Mouse (Mus musculus) MEL (cell line): ENCODE measurements around the gene Tsga10. TPM values are rescaled to one million over a fixed set of nuclear protein-coding genes. Genes with fewer than 3 reads are reported as not detected.

Source experiments
- DNase-seq: peaks from one replicate; pipeline ENCODE4 v3.0.0; 2011; ENCODE audit warnings: low read depth, low spot score
- H3K27ac ChIP-seq: 2 replicates; pipeline ENCODE4 v1.5.1; 2012; ENCODE audit warnings: low read depth, mild to moderate bottlenecking, control low read depth, low read length, moderate library complexity; ENCODE audit not compliant: control insufficient read depth
- H3K27me3 ChIP-seq, 2 experiments: fragments of 150-350 bp in 1 of 2; sonication (generic) in 1 of 2; 2 replicates each; pipeline ENCODE4 v1.6.1; 2012; ENCODE audit warnings: low read length in 2 of 2, mild to moderate bottlenecking in 2 of 2, improper control_type of control experiment in 1 of 2, moderate library complexity in 1 of 2; ENCODE audit not compliant: insufficient read depth in 2 of 2, control insufficient read depth in 1 of 2
- H3K36me3 ChIP-seq, 2 experiments: 2 replicates each; pipeline ENCODE4 v1.6.1; 2012 to 2014; ENCODE audit warnings: low read length in 2 of 2, improper control_type of control experiment in 1 of 2, inconsistent platforms in 1 of 2, mild to moderate bottlenecking in 1 of 2; ENCODE audit not compliant: insufficient read depth in 2 of 2, control insufficient read depth in 1 of 2
- H3K4me1 ChIP-seq, 2 experiments: fragments of 150-350 bp in 1 of 2; sonication (generic) in 1 of 2; 2 replicates each; pipeline ENCODE4 v1.6.1; 2012; ENCODE audit warnings: low read length in 2 of 2, improper control_type of control experiment in 1 of 2, mild to moderate bottlenecking in 1 of 2; ENCODE audit not compliant: insufficient read depth in 2 of 2, control insufficient read depth in 1 of 2
- H3K4me3 ChIP-seq, 2 experiments: fragments of 150-350 bp in 1 of 2; sonication (generic) in 1 of 2; 2 replicates each; pipeline ENCODE4 v1.5.1; 2012; ENCODE audit warnings: low read depth in 2 of 2, low read length in 2 of 2, mild to moderate bottlenecking in 2 of 2, moderate library complexity in 2 of 2, control low read depth in 1 of 2, improper control_type of control experiment in 1 of 2; ENCODE audit not compliant: control insufficient read depth in 1 of 2, insufficient read depth in 1 of 2
- H3K79me2 ChIP-seq: 2 replicates; pipeline ENCODE4 v1.6.1; 2012; ENCODE audit warnings: mild to moderate bottlenecking, low read length, moderate library complexity; ENCODE audit not compliant: control insufficient read depth, poor library complexity, insufficient read depth
- H3K9ac ChIP-seq: 2 replicates; pipeline ENCODE4 v1.6.1; 2012; ENCODE audit warnings: low read depth, mild to moderate bottlenecking, control low read depth, low read length, moderate library complexity; ENCODE audit not compliant: control insufficient read depth, poor library complexity, severe bottlenecking
- H3K9me3 ChIP-seq: fragments of 150-350 bp; sonication (generic); replicated peaks from 2 replicates; pipeline ENCODE4 v1.6.1; 2012; ENCODE audit warnings: mild to moderate bottlenecking, low read length, improper control_type of control experiment, moderate library complexity; ENCODE audit not compliant: insufficient read depth
- BHLHE40 ChIP-seq: IDR thresholded peaks from 2 replicates; pipeline ENCODE4 v1.6.1; 2012; ENCODE audit warnings: low read depth, mild to moderate bottlenecking, inconsistent platforms, low read length, improper control_type of control experiment, borderline replicate concordance
- CTCF ChIP-seq, 3 experiments: IDR thresholded peaks in 2 of 3; conservative IDR thresholded peaks in 1 of 3; 2 replicates each; pipeline ENCODE4 v1.5.1; 2011 to 2012; ENCODE audit warnings: low read length in 3 of 3, low read depth in 2 of 3, mild to moderate bottlenecking in 2 of 3, improper control_type of control experiment in 1 of 3, inconsistent platforms in 1 of 3, mixed read lengths in 1 of 3, moderate library complexity in 1 of 3; ENCODE audit not compliant: control insufficient read depth in 1 of 3, insufficient read depth in 1 of 3, poor library complexity in 1 of 3, severe bottlenecking in 1 of 3
- E2F4 ChIP-seq: IDR thresholded peaks from 2 replicates; pipeline ENCODE4 v1.6.1; 2011; ENCODE audit warnings: low read depth, low read length, improper control_type of control experiment, borderline replicate concordance
- ELF1 ChIP-seq: IDR thresholded peaks from 2 replicates; pipeline ENCODE4 v1.6.1; 2014; ENCODE audit warnings: low read depth, mild to moderate bottlenecking, inconsistent platforms, low read length, improper control_type of control experiment, moderate library complexity
- ETS1 ChIP-seq: IDR thresholded peaks from 2 replicates; pipeline ENCODE4 v1.6.1; 2012; ENCODE audit warnings: low read depth, mild to moderate bottlenecking, inconsistent platforms, low read length, improper control_type of control experiment, moderate library complexity
- GATA1 ChIP-seq: IDR thresholded peaks from 2 replicates; pipeline ENCODE4 v1.6.1; 2011; ENCODE audit warnings: low read depth, low read length, improper control_type of control experiment
- MAFK ChIP-seq: IDR thresholded peaks from 2 replicates; pipeline ENCODE4 v1.6.1; 2011; ENCODE audit warnings: low read depth, mild to moderate bottlenecking, low read length, improper control_type of control experiment, borderline replicate concordance
- MAZ ChIP-seq: IDR thresholded peaks from 2 replicates; pipeline ENCODE4 v1.6.1; 2012; ENCODE audit warnings: low read depth, mild to moderate bottlenecking, inconsistent platforms, low read length, improper control_type of control experiment
- MXI1 ChIP-seq: IDR thresholded peaks from 2 replicates; pipeline ENCODE4 v1.6.1; 2011; ENCODE audit warnings: mild to moderate bottlenecking, low read depth, low read length, improper control_type of control experiment
- MYB ChIP-seq: IDR thresholded peaks from 2 replicates; pipeline ENCODE4 v1.6.1; 2011; ENCODE audit warnings: mild to moderate bottlenecking, low read depth, low read length, improper control_type of control experiment
- MYC ChIP-seq: IDR thresholded peaks from 2 replicates; pipeline ENCODE4 v1.6.1; 2011; ENCODE audit warnings: low read depth, mild to moderate bottlenecking, low read length, improper control_type of control experiment, moderate library complexity
- NELFE ChIP-seq: IDR thresholded peaks from 2 replicates; pipeline ENCODE4 v1.6.1; 2011; ENCODE audit warnings: low read depth, low read length, improper control_type of control experiment
- POLR2AphosphoS2 ChIP-seq: IDR thresholded peaks from 2 replicates; pipeline ENCODE4 v1.6.1; 2011; ENCODE audit warnings: low read length, improper control_type of control experiment
- POLR2AphosphoS5 ChIP-seq: IDR thresholded peaks from 2 replicates; pipeline ENCODE4 v1.6.1; 2012; ENCODE audit warnings: low read depth, borderline replicate concordance, mild to moderate bottlenecking, inconsistent platforms, low read length, moderate library complexity, mixed read lengths
- RAD21 ChIP-seq: IDR thresholded peaks from 2 replicates; pipeline ENCODE4 v1.6.1; 2011; ENCODE audit warnings: mild to moderate bottlenecking, low read depth, low read length, improper control_type of control experiment
- SIN3A ChIP-seq: IDR thresholded peaks from 2 replicates; pipeline ENCODE4 v1.6.1; 2012; ENCODE audit warnings: low read length, improper control_type of control experiment, inconsistent platforms
- SMC3 ChIP-seq: IDR thresholded peaks from 2 replicates; pipeline ENCODE4 v1.6.1; 2011; ENCODE audit warnings: low read depth, low read length, improper control_type of control experiment
- TCF12 ChIP-seq: IDR thresholded peaks from 2 replicates; pipeline ENCODE4 v1.6.1; 2014; ENCODE audit warnings: low read depth, mild to moderate bottlenecking, inconsistent platforms, low read length, improper control_type of control experiment, moderate library complexity
- UBTF ChIP-seq: IDR thresholded peaks from 2 replicates; pipeline ENCODE4 v1.6.1; 2012; ENCODE audit warnings: low read depth, mild to moderate bottlenecking, inconsistent platforms, low read length, improper control_type of control experiment, moderate library complexity, borderline replicate concordance; ENCODE audit not compliant: insufficient read depth
- USF1 ChIP-seq: IDR thresholded peaks from 2 replicates; pipeline ENCODE4 v1.6.1; 2014; ENCODE audit warnings: low read depth, mild to moderate bottlenecking, inconsistent platforms, low read length, improper control_type of control experiment, moderate library complexity
- ZC3H11A ChIP-seq: IDR thresholded peaks from 2 replicates; pipeline ENCODE4 v1.6.1; 2012; ENCODE audit warnings: low read depth, mild to moderate bottlenecking, inconsistent platforms, low read length, improper control_type of control experiment
- ZKSCAN1 ChIP-seq: IDR thresholded peaks from 2 replicates; pipeline ENCODE4 v1.6.1; 2012; ENCODE audit warnings: low read depth, mild to moderate bottlenecking, inconsistent platforms, low read length, improper control_type of control experiment, moderate library complexity
- ZMIZ1 ChIP-seq: IDR thresholded peaks from 2 replicates; pipeline ENCODE4 v1.6.1; 2012; ENCODE audit warnings: low read depth, mild to moderate bottlenecking, inconsistent platforms, low read length, improper control_type of control experiment, moderate library complexity
- polyA plus RNA-seq, 2 experiments: library from polyadenylated mRNA; stranded (reverse) in 1 of 2; unstranded in 1 of 2; fragments of >175 nt in 1 of 2; fragments of >200 nt in 1 of 2; gene quantifications; 2 replicates each; pipeline versions ENCODE4 v1.2.1 to v1.2.4; 2012; ENCODE audit warnings: low replicate concordance in 2 of 2, low read depth in 1 of 2; ENCODE audit not compliant: insufficient read length in 2 of 2, insufficient read depth in 1 of 2, missing spikeins in 1 of 2
- total RNA-seq: library from RNA; depleted of rRNA; stranded (reverse); fragments of 300-350 nt; gene quantifications from 2 replicates; pipeline ENCODE4 v1.2.3, GENCODE M21; 2012

The Tsga10 gene
- total and polyA plus RNA-seq, 3 experiments, result 0.35 to 0.64 TPM; not detected in 1

- H3K79me2 ChIP-seq, result no peaks in the 10 kb centered on the region
- no peaks in the 10 kb centered on the region for H3K4me1 ChIP-seq
- H3K36me3 ChIP-seq, result peaks cover 0 to 2% of the 10 kb centered on the region in 2 experiments; a peak in 2 of 4 replicates
- no peak overlapping the region for H3K4me3 ChIP-seq
- TF ChIP-seq ETS1 (peak; percentile 32; the same call in 1 of the 2 replicates), TCF12 (0 out of 2 replicates have a peak, but pooled peaks have one; percentile 8), MXI1 (no peak), MAZ (no peak), MYB (no peak), GATA1 (no peak), RAD21 (peak; percentile 55), UBTF (no peak), NELFE (no peak), POLR2AphosphoS5 (no peak), MAFK (no peak), ZC3H11A (peak; percentile 40), MYC (no peak), ELF1 (no peak), CTCF (IDR thresholded peaks at IDR 0.05 in 2 of 3, conservative IDR thresholded peaks at IDR 0.05 in 1 of 3; ENCODE audit: control insufficient read depth in 1 of 3, insufficient read depth in 1 of 3, low read depth in 2 of 3, low read length in 3 of 3, poor library complexity in 1 of 3, severe bottlenecking in 1 of 3) (peak; percentile 31 to 65 (median 49)), ZKSCAN1 (no peak), BHLHE40 (no peak), SMC3 (peak; percentile 73), USF1 (no peak), SIN3A (peak; percentile 37; the same call in 1 of the 2 replicates), ZMIZ1 (no peak)
- H3K27me3 ChIP-seq, result peaks cover 0 to 3% of the 10 kb centered on the region in 2 experiments; a peak in 3 of 4 replicates
- DNase-seq, result peak; percentile 69
- no peak overlapping the region for H3K9ac ChIP-seq
- H3K27ac ChIP-seq, result no peak overlapping the region
- no peaks in the 10 kb centered on the region for H3K9me3 ChIP-seq
Observed at GRCm38 (mm10) chr1:37903178-37903577, 36.9 kb upstream of the Tsga10 start.

DNA sequence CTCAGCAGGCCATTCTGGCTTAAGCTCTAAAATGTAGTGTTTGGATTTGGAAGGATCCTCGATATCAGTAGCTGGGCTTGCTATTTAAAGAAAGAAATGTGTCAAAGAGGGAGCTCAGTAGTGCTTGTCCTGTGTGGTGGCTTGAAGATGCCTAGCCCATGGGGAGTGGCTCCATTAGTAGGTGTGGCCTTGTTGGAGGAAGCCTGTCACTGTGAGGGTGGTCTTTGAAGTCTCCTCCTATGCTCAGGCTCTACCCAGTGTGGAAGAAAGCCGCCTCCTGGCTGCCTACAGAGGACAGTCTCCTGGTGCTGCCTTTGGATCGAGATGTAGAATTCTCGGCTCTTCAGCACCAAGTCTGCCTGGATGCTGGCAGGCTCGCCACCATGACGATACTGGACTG lies 34.1 kb upstream of the Tsga10 start:
- Histone ChIP-seq H3K79me2 (no peaks in the 10 kb centered on the region), H3K4me1 (no peaks in the 10 kb centered on the region), H3K4me3 (no peak overlapping the region), H3K36me3 (peaks cover 0 to 10% of the 10 kb centered on the region in 2 experiments; a peak in 2 of 4 replicates)
- TF ChIP-seq POLR2AphosphoS2, result 0 out of 2 replicates have a peak, but pooled peaks have one; percentile 18
- TF ChIP-seq ELF1, result no peak
- no peak for TF ChIP-seq E2F4
- TF ChIP-seq, all 39 proteins: peak for 1
- peak; percentile 16 for DNase-seq
- H3K27ac ChIP-seq, result no peak overlapping the region
- peaks cover 0 to 1% of the 10 kb centered on the region in 2 experiments; a peak in 1 of 4 replicates for H3K27me3 ChIP-seq
- H3K9ac ChIP-seq, result no peak overlapping the region
- H3K9me3 ChIP-seq, result no peaks in the 10 kb centered on the region
